Mouse (Mus musculus) cerebellum, adult 18-20 months (tissue): ENCODE data around the gene Olfr729.

Source experiments
- DNase-seq, 2 experiments: peaks; one replicate each; pipeline ENCODE4 v3.0.0; 2021

Olfr729 gene

GRCm38 (mm10) chr14:50152810-50153209 lies at the start of gene Olfr729:
TSS of gene Olfr729 (minus strand) at chr14:50152910.
- DNase-seq: no peak

DNA sequence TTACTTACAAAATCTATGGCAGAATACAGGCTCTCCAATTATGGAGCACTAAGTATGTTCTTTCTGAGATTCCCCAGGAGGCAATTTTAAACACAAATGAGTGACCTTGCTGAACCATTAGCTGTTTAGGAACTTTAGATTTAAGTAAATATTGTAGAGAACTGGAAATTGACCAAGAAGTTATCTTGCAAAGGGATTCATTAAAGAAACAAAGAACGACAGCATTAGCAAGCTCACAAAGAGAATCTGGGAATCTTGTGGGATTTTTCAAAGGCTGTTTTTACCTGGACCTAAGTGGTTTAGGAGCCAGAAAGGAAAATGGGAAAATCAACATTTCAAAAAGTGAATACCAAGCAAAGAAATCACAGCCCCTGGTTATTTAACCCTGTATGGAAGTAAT lies 35.4 kb upstream of the Olfr729 start, which contains the start of gene Olfr730:
Gene Olfr730, minus strand, starts transcription at position 101 of the 400 bp plus-strand sequence.
- no peak for DNase-seq

GRCm38 (mm10) chr14:50142580-50142979 lies 10.1 kb downstream of the Olfr729 start, which contains the start of gene Olfr728:
TSS of gene Olfr728 (minus strand) at chr14:50142680.
- DNase-seq: no peak

GRCm38 (mm10) chr14:50122886-50123285 lies 29.8 kb downstream of the Olfr729 start, which contains the start of gene Olfr727:
TSS of gene Olfr727 (plus strand) at chr14:50123186.
- DNase-seq: no peak
